Mouse (Mus musculus) erythroblast, adult 5-6 weeks (primary cell): ENCODE results near the gene Kcnip3. TPM values are rescaled to one million over a fixed set of nuclear protein-coding genes. Genes with fewer than 3 reads are reported as not detected.
A peak's percentile ranks its signal among the peaks of the same experiment; 100 is the strongest.

ENCODE experiments used
- ATAC-seq: replicated peaks from 2 replicates; pipeline ENCODE4 v1.8.0; 2016; ENCODE audit warnings: moderate number of reproducible peaks, mild to moderate bottlenecking, moderate TSS enrichment, inconsistent platforms; ENCODE audit not compliant: poor library complexity, low FRiP score, severe bottlenecking
- total RNA-seq, 2 experiments: library from RNA; stranded (forward) in 1 of 2; stranded (reverse) in 1 of 2; fragments of 150-400 nt in 1 of 2; fragments of 200-764, 138-1000 nt in 1 of 2; gene quantifications; 2 replicates each; pipeline versions ENCODE4 v1.2.3 to v1.2.4; 2015 to 2017; ENCODE audit warnings: low replicate concordance in 2 of 2

Gene Kcnip3
- total RNA-seq, 2 experiments from 2014 or later = 1.2 to 10.8 TPM

GRCm38 (mm10) chr2:127518831-127519230, 3.1 kb downstream of the Kcnip3 start:
- no peak for ATAC-seq

- no peak for ATAC-seq
Measured at GRCm38 (mm10) chr2:127518273-127518672, 3.6 kb downstream of the Kcnip3 start.

DNA sequence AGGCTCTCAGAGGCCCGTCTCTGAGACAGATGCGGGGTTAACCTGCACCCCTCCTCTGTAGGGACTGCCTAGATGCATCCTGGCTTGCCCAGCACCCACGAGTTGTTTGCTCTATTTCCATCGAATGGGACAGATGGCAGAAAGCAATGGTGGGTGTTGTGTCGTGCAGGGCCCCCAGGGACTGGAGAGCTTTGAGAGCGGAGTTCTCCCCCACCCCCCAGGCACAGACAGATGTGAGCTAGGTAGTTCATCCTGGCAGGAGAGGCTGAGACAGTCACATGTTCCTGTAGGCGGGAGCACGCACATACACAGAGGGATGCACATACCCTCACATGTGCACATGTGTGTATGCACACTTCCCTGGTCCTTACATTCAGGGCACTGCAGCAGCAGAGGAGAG, 4.8 kb downstream of the Kcnip3 start:
- no peak for ATAC-seq

DNA sequence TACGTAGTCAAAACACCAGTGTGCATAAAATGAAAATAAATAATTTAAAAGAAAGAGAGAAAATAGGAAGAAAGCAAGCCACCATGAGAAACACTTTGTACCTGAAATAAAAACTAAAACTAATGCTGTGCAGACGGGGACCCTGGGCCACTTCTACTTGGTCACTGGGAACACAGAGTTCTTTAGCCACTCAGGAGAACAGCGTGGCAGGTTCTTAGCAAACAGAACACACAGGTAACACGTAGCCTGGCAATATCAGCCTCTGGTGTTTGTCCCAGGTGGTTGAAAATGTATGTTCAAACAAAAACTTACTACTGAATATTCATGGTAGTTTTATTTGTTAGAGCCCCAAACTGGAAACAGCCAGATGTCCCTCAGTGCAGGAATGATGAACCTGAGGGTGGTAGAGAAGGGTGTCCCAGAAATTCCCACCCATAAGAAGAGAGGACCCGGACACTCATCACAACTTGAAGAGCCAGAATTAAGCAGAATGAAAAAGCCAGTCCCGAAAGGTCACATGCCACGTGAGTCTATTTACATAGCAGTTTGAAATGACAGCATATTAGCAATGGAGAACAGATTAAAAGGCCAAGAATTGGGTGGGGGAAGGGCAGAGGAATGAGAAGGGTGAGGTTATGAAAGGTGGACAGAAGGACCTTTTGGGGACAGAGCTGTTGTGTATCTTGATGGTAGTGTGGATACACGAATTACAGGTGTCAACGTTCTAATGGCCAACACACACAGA, 7.3 kb downstream of the Kcnip3 start:
- no peak for ATAC-seq

DNA sequence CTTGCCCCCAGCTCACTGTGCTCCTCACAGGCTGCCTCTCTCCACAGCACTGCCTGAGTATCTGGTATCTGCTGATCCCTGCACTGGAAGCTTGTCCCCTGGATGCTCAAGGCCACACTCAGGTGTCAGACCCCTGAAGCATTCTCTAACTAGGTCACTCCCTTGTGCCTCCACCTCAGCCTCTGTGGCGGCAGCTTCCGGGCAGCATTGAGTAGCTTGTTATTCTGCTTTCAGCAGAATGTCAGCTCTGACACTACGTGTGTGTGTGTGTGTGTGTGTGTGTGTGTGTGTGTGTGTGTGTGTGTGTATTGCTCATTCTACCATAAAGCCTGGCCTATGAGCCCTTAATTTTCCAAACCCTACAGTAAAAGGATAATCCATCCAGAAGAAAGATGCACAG, 8.7 kb downstream of the Kcnip3 start:
- no peak for ATAC-seq

DNA sequence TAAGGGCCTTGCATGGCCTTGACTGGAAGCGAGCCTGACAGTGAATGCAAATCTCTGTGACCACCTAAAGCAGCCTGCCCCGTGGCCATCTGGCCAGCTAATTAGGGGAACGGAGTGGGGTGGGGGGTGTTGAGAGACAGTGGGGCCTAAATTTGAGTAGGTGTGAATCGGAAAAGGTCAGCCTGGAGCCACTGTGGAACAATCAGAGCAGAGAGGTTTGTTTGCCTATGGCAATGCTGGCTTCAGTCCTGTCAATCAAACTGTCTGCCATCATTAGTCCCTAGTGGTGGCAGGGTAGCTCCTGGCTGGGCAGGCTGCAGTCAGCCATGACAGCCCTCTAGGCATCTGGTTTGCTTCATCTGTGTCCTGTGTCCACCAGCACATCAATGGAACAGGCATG, 10.5 kb downstream of the Kcnip3 start:
- no peak for ATAC-seq

GRCm38 (mm10) chr2:127507967-127508660, 13.8 kb downstream of the Kcnip3 start:
- ATAC-seq = no peak

DNA sequence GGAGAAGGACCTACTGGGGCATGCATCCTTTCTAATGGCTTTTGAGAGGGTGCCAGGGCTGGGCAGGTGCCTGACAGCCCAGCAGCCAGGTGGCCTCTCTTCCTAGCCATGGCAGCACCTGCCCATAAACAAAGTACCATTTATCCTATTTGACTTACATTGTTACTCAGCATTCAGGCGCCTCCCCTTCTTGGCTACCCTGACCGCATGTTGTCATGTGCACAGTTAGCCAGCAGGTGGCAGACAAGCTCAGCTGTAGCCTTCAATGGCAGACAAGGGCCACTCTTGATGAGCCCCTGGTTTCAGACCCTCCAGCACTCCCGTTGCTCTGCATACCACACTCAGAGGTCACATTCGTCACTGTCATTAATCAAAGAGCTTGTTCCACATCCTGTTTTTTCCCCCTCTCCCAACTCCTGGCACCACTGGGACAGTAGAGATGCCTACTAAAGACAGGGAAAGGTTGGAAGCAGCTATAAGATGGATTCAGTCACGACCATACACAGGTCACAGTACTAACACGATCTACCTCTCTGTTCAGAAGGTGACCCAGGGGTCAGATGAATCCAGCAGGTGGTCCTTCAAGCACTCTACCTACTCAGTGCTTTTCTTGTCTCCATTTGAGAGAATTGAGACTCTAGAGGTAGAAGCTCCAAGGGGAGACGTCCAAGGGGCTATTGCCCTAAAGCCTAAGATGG, 14.7 kb downstream of the Kcnip3 start:
- ATAC-seq = peak; percentile 74

GRCm38 (mm10) chr2:127506131-127506632, 15.7 kb downstream of the Kcnip3 start:
- no peak for ATAC-seq

DNA sequence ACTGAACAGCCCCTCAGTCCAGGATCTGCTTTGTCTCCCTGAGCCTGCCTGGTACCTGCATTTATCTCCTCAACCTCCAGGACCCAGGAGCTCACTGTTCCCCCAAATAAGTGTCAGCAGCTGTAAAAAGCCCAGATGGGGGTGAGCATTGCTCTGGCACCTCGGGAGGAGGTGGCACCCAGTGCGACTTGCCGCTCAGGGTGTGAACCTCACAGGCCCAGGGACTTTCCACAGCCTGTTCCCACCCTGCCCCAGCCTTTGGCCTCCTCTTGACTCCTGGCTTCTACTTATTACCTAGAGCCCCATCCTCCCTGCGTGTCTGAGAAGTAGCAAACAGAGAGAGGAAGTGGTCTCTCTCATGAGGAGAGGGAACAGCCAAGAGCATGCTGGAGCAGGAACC, 16.7 kb downstream of the Kcnip3 start:
- ATAC-seq = no peak

DNA sequence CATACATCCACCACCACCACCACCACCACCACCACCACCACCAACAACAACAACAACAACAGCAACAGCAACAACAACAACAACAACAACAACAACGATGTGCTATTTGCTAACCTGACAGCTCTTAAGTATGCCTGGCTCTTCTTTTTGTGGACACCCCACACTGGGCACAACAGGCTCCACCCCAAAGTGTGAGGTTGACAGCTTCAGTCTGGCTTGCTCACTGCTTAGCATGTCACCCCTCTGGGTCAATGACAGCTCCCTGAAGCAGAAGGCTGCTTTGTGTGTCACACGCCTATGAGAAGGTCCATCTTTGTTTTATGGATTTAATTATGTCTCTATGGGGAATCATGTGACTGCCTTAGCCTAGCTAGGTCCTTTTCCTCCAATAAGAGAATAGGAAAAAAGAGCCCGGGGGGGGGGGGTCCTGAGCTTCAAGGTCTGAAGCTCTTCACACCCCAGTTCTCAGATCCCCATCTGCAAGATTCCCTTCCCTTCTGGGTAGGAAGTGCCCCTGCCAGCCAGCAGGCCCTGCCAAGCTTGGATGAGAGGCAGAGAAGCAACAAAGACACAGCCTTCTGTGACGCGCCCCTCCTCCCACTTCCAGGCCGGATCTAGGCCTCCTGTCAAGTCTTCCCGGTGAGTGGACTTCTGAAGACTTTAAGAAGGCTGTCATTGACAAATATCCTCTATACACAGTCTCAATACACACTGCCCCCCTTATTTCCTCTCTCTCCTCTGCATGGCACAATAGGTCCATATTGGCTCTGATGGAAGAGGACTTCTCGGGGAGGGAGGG, 17.9 kb downstream of the Kcnip3 start:
- no peak for ATAC-seq

- ATAC-seq = no peak
Measured at GRCm38 (mm10) chr2:127501061-127501460, 20.8 kb downstream of the Kcnip3 start.

- ATAC-seq = no peak
Measured at GRCm38 (mm10) chr2:127498750-127499149, 23.1 kb downstream of the Kcnip3 start.

- ATAC-seq = no peak
Measured at GRCm38 (mm10) chr2:127496321-127496720, 25.6 kb downstream of the Kcnip3 start.

- ATAC-seq = 0 out of 2 replicates have a peak, but pooled peaks have one; percentile 16
Measured at GRCm38 (mm10) chr2:127484476-127485170, 37.3 kb downstream of the Kcnip3 start.

DNA sequence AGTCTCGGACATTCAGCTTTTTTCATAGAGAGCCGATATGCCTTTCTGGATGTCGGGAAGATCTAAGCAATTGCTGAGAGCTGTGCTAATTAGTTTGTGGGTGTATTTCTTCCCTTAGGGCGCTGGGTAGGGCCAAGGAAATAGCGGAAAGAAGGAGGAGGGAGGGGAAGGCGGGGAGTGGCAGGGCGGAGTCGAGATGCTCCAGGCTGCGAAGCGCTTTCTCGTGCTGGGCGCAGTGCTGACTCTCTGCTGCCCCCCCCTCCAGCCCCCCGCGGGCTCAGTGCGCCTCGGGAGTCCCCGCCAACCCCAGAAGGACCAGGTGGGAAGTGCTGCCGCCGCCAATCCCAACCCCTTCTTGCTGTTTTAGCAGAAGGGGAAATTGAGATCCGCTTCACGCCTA, 38.9 kb downstream of the Kcnip3 start:
- ATAC-seq = no peak

- no peak for ATAC-seq
Measured at GRCm38 (mm10) chr2:127482533-127482911, 39.4 kb downstream of the Kcnip3 start.

- no peak for ATAC-seq
Measured at GRCm38 (mm10) chr2:127481841-127482532, 39.9 kb downstream of the Kcnip3 start.

- ATAC-seq = no peak
Measured at GRCm38 (mm10) chr2:127479763-127480162, 42.1 kb downstream of the Kcnip3 start.
